Mouse (Mus musculus) lung, adult 2 months (tissue): Measurements from ENCODE around the gene Eloa.

Experiments
- CTCF ChIP-seq: fragments of 200-500 bp; IDR thresholded peaks from 2 replicates; pipeline ENCODE4 v1.5.1; 2011; ENCODE audit warnings: mild to moderate bottlenecking, low read length, control low read depth; ENCODE audit not compliant: insufficient read depth
- POLR2A ChIP-seq: fragments of 200-500 bp; IDR thresholded peaks from 2 replicates; pipeline ENCODE4 v1.6.1; 2011; ENCODE audit warnings: low read depth, mild to moderate bottlenecking, control low read depth, low read length, borderline replicate concordance; ENCODE audit errors: extremely low read depth

DNA sequence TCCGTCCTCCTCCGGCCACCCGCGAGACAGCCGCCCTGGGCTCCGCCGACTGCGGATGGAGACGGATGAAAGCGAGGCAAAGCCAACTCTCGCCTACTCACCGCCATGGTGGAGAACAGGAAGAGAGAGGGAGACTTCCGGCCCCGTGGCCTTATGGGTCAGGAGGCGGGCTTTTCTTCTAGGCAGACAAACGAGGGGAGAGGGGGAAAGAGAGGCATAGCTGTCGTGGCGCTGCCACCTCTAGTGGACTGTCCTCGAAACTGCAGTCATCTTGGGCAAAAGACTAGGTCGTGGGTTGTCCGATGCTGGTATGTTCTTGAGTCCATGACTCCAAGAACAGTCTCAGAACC is 31.7 kb upstream of the Eloa start, which contains the start of gene Rpl11:
- peak; percentile 94; the same call in 1 of the 2 replicates for TF ChIP-seq POLR2A
- TF ChIP-seq CTCF: peak; percentile 97
